Mouse (Mus musculus) stomach, postnatal 0 days (tissue): ENCODE data around the gene Eif3c. TPM values are rescaled to one million over a fixed set of nuclear protein-coding genes. Genes with fewer than 3 reads are reported as not detected.
A peak's percentile ranks its signal among the peaks of the same experiment; 100 is the strongest.

Source experiments
- ATAC-seq: fragments of 200-750 bp; cut with Nextera tagmentation; 2 replicates; pipeline ENCODE4 v1.8.0; 2017; ENCODE audit not compliant: low FRiP score, low TSS enrichment
- DNase-seq: peaks from one replicate; pipeline ENCODE4 v3.0.0-alpha.2; 2016; ENCODE audit warnings: low spot score
- H3K27ac ChIP-seq: fragments of 300-500 bp; sonication (generic); replicated peaks from 2 replicates; pipeline ENCODE4 v1.5.1; 2014; ENCODE audit warnings: mild to moderate bottlenecking, control low read depth
- H3K27me3 ChIP-seq: fragments of 300-500 bp; sonication (generic); 2 replicates; pipeline ENCODE4 v1.6.1; 2014; ENCODE audit warnings: low read length; ENCODE audit not compliant: control insufficient read depth, insufficient read depth
- H3K36me3 ChIP-seq: fragments of 300-500 bp; sonication (generic); 2 replicates; pipeline ENCODE4 v1.6.1; 2014; ENCODE audit warnings: low read length, mixed read lengths; ENCODE audit not compliant: control insufficient read depth, insufficient read depth
- H3K4me1 ChIP-seq: fragments of 300-500 bp; sonication (generic); replicated peaks from 2 replicates; pipeline ENCODE4 v1.6.1; 2014; ENCODE audit warnings: antibody characterized with exemption; ENCODE audit not compliant: control insufficient read depth, insufficient read depth
- H3K4me2 ChIP-seq: fragments of 300-500 bp; sonication (generic); replicated peaks from 2 replicates; pipeline ENCODE4 v1.6.1; 2014; ENCODE audit warnings: low read depth, mild to moderate bottlenecking, control low read depth, moderate library complexity
- H3K4me3 ChIP-seq: fragments of 300-500 bp; sonication (generic); 2 replicates; pipeline ENCODE4 v1.5.1; 2014; ENCODE audit warnings: low read depth, low read length, control low read depth
- H3K9ac ChIP-seq: fragments of 300-500 bp; sonication (generic); 2 replicates; pipeline ENCODE4 v1.6.1; 2014; ENCODE audit warnings: mild to moderate bottlenecking, low read length, control low read depth, mixed read lengths
- H3K9me3 ChIP-seq: fragments of 300-500 bp; sonication (generic); 2 replicates; pipeline ENCODE4 v1.6.1; 2016; ENCODE audit warnings: low read length; ENCODE audit not compliant: control insufficient read depth
- CTCF ChIP-seq: IDR thresholded peaks from 2 replicates; pipeline ENCODE4 v1.5.1; 2016; ENCODE audit warnings: antibody characterized with exemption, low read depth, mild to moderate bottlenecking, moderate library complexity
- EP300 ChIP-seq: optimal IDR thresholded peaks from 2 replicates; pipeline ENCODE3; 2016; ENCODE audit warnings: antibody characterized with exemption
- WGBS: fragments of 180-500 bp; shearing (Covaris S2); extraction: QIAGEN DNeasy Blood & Tissue Kit; methylation state at CpG from one replicate; pipeline ENCODE4 v1.1.7; 2014; 5-methylcytosine and 5-hydroxymethylcytosine counted together
- polyA plus RNA-seq: library from polyadenylated mRNA; unstranded; fragments of >200 nt; fragmentation: Nextera tagmentation; extraction: Ambion mirVana; gene quantifications from 2 replicates; pipeline ENCODE4 v1.2.1, GENCODE M21; 2015

Eif3c gene
- polyA plus RNA-seq, 1 experiment from 2014 or later, result 163 TPM

- H3K27ac ChIP-seq, result no peak overlapping the region
- H3K27me3 ChIP-seq, result no peaks in the 10 kb centered on the region
- ATAC-seq (peak; percentile 45; the same call in 1 of the 2 replicates), DNase-seq (no peak)
- TF ChIP-seq EP300, result no peak
- peak; percentile 89 for TF ChIP-seq CTCF
- H3K36me3 ChIP-seq, result no peaks in the 10 kb centered on the region
- no peak overlapping the region for H3K4me3 ChIP-seq
- H3K4me2 ChIP-seq, result no peak overlapping the region
- H3K9me3 ChIP-seq, result no peaks in the 10 kb centered on the region
- no peak overlapping the region for H3K9ac ChIP-seq
- 2% methylated on average over 1 of the region's 1 CpGs for WGBS
- no peaks in the 10 kb centered on the region for H3K4me1 ChIP-seq
These were observed 38.0 kb downstream of the Eif3c start for GRCm38 (mm10) chr7:126528166-126528577.

DNA sequence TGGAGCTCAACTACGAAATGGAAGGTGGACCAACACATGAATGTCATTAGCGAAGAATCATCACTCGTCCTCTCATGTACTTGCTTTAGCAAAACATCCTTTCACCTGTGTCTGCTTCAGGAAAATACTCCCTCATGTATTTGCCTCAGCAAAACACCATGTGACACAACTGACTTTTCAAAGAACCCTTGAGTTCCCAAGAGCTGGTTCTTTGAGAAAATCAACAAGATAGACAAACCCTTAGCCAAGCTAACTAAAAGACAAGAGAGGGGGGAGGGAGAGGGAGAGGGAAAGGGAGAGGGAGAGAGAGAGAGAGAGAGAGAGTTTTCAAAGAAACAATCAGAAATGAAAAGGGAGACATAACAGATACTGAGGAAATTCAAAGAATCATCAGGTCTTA is 42.9 kb downstream of the Eif3c start:
- H3K27ac ChIP-seq, result no peak overlapping the region
- no peak overlapping the region for H3K9ac ChIP-seq
- WGBS, result 82% methylated on average over 3 of the region's 3 CpGs
- H3K4me1 ChIP-seq, result no peaks in the 10 kb centered on the region
- H3K9me3 ChIP-seq, result no peaks in the 10 kb centered on the region
- H3K36me3 ChIP-seq, result no peaks in the 10 kb centered on the region
- DNase-seq, result no peak
- ATAC-seq, result no peak
- no peaks in the 10 kb centered on the region for H3K27me3 ChIP-seq
- no peak overlapping the region for H3K4me2 ChIP-seq
- TF ChIP-seq CTCF (no peak), EP300 (no peak)
- H3K4me3 ChIP-seq, result no peak overlapping the region

GRCm38 (mm10) chr7:126519513-126519912 is 46.7 kb downstream of the Eif3c start:
- WGBS, result 48% methylated on average over 2 of the region's 2 CpGs
- H3K4me1 ChIP-seq, result no peaks in the 10 kb centered on the region
- H3K9me3 ChIP-seq, result no peaks in the 10 kb centered on the region
- peak overlapping the region; percentile 45; the same call in 1 of the 2 replicates for H3K27ac ChIP-seq
- no peak overlapping the region for H3K4me3 ChIP-seq
- H3K36me3 ChIP-seq, result no peaks in the 10 kb centered on the region
- H3K27me3 ChIP-seq, result no peaks in the 10 kb centered on the region
- no peak overlapping the region for H3K4me2 ChIP-seq
- ATAC-seq (peak; percentile 63), DNase-seq (peak; percentile 30)
- TF ChIP-seq CTCF (peak; percentile 44), EP300 (no peak)
- H3K9ac ChIP-seq, result peak overlapping the region; percentile 23; the same call in 1 of the 2 replicates

DNA sequence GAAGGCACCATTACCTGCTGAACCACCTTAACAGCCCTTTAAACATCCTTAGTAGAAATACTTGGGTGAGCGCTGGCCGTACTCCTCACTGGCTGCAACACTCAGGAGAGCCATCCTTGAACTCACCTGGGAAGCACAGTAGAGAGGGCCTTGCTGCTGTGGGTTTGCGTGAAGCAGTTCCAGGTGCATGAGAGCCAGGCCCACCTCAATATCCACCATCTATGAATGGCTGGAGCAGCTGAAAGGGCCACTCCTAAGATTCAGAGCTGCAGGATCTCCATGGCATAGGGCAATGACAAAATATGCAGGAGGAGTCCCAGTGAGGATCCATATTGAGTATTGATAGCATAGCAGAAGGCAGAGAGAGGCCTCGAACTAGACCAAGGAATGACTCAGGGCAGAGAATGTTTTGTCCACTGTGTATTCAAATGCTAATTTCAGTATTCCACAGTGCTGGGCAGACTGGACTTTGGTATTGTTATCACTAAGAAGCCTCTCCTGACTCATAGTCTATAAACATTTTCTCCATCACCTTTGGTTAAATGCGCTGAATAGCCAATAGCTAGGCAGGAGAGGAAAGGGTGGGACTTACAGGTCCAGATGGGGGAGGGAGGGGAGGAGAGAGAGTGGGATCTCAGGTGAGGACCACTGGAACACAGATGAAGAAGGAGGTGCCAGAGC is 47.8 kb downstream of the Eif3c start:
- TF ChIP-seq CTCF, result no peak
- no peak for TF ChIP-seq EP300
- Histone ChIP-seq H3K27ac (no peak overlapping the region), H3K27me3 (no peaks in the 10 kb centered on the region), H3K4me3 (no peak overlapping the region), H3K36me3 (no peaks in the 10 kb centered on the region), H3K4me1 (no peaks in the 10 kb centered on the region), H3K9me3 (no peaks in the 10 kb centered on the region), H3K4me2 (no peak overlapping the region), H3K9ac (no peak overlapping the region)
- ATAC-seq (peak; percentile 91), DNase-seq (peak; percentile 20)
- 88% methylated on average over 5 of the region's 5 CpGs for WGBS

DNA sequence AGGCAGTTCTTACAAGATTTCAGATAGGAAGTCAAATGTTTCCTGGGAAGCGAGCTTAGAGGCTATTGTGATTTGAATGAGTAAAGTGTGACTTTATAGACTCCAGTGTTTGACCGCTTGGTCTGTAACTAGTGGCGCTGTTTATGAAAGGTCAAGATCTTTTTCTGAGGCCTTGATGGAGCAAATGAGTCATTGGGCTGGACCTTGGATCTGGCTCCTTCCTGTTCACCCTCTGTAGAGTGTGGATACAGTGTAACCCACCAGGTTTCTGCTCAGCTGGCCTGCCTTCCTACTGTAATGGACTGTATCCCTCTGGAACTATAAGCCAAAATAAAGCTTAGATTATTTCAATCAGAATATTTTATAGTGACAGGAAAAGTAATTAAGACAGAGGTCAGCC is 54.9 kb downstream of the Eif3c start:
- no peak overlapping the region for H3K9ac ChIP-seq
- TF ChIP-seq EP300 (no peak), CTCF (no peak)
- WGBS, result 71% methylated on average over 3 of the region's 3 CpGs
- DNase-seq (peak; percentile 24), ATAC-seq (peak; percentile 69)
- H3K27me3 ChIP-seq, result no peaks in the 10 kb centered on the region
- H3K4me1 ChIP-seq, result no peaks in the 10 kb centered on the region
- H3K27ac ChIP-seq, result no peak overlapping the region
- no peak overlapping the region for H3K4me3 ChIP-seq
- H3K36me3 ChIP-seq, result no peaks in the 10 kb centered on the region
- H3K9me3 ChIP-seq, result no peaks in the 10 kb centered on the region
- H3K4me2 ChIP-seq, result no peak overlapping the region

DNA sequence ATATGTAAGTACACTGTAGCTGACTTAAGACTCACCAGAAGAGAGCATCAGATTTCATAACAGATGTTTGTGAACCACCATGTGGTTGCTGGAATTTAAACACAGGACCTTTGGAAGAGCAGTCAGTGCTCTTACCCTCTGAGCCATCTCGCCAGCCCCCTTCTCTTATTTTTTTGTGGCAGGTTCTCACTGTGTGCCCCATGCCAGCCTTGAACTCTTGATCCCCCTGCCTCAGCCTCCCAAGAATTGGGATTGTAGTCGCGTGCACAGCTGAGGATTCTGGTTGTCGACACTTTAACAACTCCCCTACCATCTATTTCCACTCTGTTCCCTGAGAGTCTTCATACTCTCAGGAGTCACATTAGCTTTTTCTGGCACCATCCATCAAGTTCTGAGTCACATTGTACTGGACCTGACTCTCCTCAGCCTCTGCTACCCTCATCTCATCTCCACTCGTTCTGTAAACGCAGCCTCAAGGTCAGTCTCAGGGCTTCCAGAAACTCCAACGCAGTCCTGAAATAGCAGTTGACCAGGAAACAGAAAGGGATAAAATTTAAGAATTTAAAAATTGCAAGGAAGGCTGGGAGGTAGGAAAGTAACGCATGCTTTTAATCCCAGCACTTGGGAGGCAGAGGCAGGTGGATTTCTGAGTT is 59.0 kb downstream of the Eif3c start:
- H3K4me2 ChIP-seq, result no peak overlapping the region
- no peak overlapping the region for H3K27ac ChIP-seq
- no peaks in the 10 kb centered on the region for H3K36me3 ChIP-seq
- H3K4me3 ChIP-seq, result no peak overlapping the region
- no peak for TF ChIP-seq CTCF
- H3K4me1 ChIP-seq, result no peaks in the 10 kb centered on the region
- H3K27me3 ChIP-seq, result no peaks in the 10 kb centered on the region
- no peaks in the 10 kb centered on the region for H3K9me3 ChIP-seq
- 65% methylated on average over 8 of the region's 8 CpGs for WGBS
- ATAC-seq, result no peak
- DNase-seq, result no peak
- H3K9ac ChIP-seq, result no peak overlapping the region
